Mouse (Mus musculus) adrenal gland, adult 10 weeks (tissue): ENCODE measurements around the gene Tcf19. TPM values are rescaled to one million over a fixed set of nuclear protein-coding genes. Genes with fewer than 3 reads are reported as not detected.

Experiments used
- polyA plus RNA-seq: library from polyadenylated mRNA; stranded (reverse); fragments of 350-450 nt; fragmentation: Illumina TruSeq; extraction: RNeasy Lipid Tissue Mini Kit (QIAGEN cat#74804); gene quantifications from one replicate; pipeline ENCODE4 v1.2.3, GENCODE M21; 2014; ENCODE audit warnings: low read depth, low replicate concordance

Tcf19 gene
- polyA plus RNA-seq = 1.7 TPM

GRCm38 (mm10) chr17:35516652-35517500 lies at the start of gene Tcf19, which contains the start of gene Cchcr1:
Gene Tcf19 (minus strand): TSS chr17:35516824.
Gene Cchcr1 (plus strand): TSS chr17:35517100.

GRCm38 (mm10) chr17:35551881-35552414 lies 35.3 kb upstream of the Tcf19 start, which contains the start of gene Cdsn:
Gene Cdsn (plus strand): TSS chr17:35552128.

GRCm38 (mm10) chr17:35532901-35533300 lies 16.3 kb upstream of the Tcf19 start, which contains the start of gene Psors1c2:
Gene Psors1c2 (plus strand): TSS chr17:35533201.

GRCm38 (mm10) chr17:35505776-35506175 lies 10.8 kb downstream of the Tcf19 start, which contains the start of gene Pou5f1:
Gene Pou5f1 (plus strand): TSS chr17:35506018.

GRCm38 (mm10) chr17:35469842-35470751 lies 46.5 kb downstream of the Tcf19 start, which contains the start of gene H2-Q10:
Gene H2-Q10 (plus strand): TSS chr17:35470089.

Other genes starting within 250 kb of the Tcf19 start
- gene H2-Q1, start 196.4 kb downstream of the Tcf19 start, polyA plus RNA-seq = not detected
- 2.0 TPM for gene H2-Q2, start 174.6 kb downstream of the Tcf19 start, polyA plus RNA-seq
- gene H2-Q4, start 137.2 kb downstream of the Tcf19 start, polyA plus RNA-seq = 19.9 TPM
- gene H2-Q6, start 92.0 kb downstream of the Tcf19 start, polyA plus RNA-seq = 3.8 TPM
- 3.2 TPM for gene H2-Q7, start 77.7 kb downstream of the Tcf19 start, polyA plus RNA-seq
- gene H2-Q10, start 46.7 kb downstream of the Tcf19 start, polyA plus RNA-seq = 2.9 TPM
- not detected for gene Pou5f1, start 10.8 kb downstream of the Tcf19 start, polyA plus RNA-seq
- gene Cchcr1, start 276 bp upstream of the Tcf19 start, polyA plus RNA-seq = 0.41 TPM
- gene Psors1c2, start 16.4 kb upstream of the Tcf19 start, polyA plus RNA-seq = not detected
- gene Cdsn, start 35.3 kb upstream of the Tcf19 start, polyA plus RNA-seq = not detected
- not detected for gene 2300002M23Rik, start 50.6 kb upstream of the Tcf19 start, polyA plus RNA-seq
- not detected for gene Sfta2, start 84.7 kb upstream of the Tcf19 start, polyA plus RNA-seq
- gene Gm9573, start 109.8 kb upstream of the Tcf19 start, polyA plus RNA-seq = not detected
- gene Mucl3, start 126.9 kb upstream of the Tcf19 start, polyA plus RNA-seq = not detected
- 1.6 TPM for gene Vars2, start 150.8 kb upstream of the Tcf19 start, polyA plus RNA-seq
- 3.0 TPM for gene Gtf2h4, start 156.9 kb upstream of the Tcf19 start, polyA plus RNA-seq
- gene Ddr1, start 187.8 kb upstream of the Tcf19 start, polyA plus RNA-seq = 4.3 TPM